Mouse (Mus musculus) CH12F3 (cell line): Measurements from ENCODE around the gene Lgi1.

Source experiments
- in situ Hi-C: fragments of 300-500 bp; cut with MboI; formaldehyde crosslinking; loops from 2 replicates; pipeline ENCODE4 v1.14.3; 2020; ENCODE audit warnings: low sequenced_read_pairs

Lgi1 gene

GRCm38 (mm10) chr19:38264505-38265500 is at the start of gene Lgi1:
Gene Lgi1 (plus strand): TSS chr19:38264536.
- in situ Hi-C loops = no loop called here

- in situ Hi-C loops = no loop called here
Observed at GRCm38 (mm10) chr19:38217696-38218095, 46.6 kb upstream of the Lgi1 start.

GRCm38 (mm10) chr19:38223356-38223904 is 40.9 kb upstream of the Lgi1 start:
- in situ Hi-C loops = no loop called here

DNA sequence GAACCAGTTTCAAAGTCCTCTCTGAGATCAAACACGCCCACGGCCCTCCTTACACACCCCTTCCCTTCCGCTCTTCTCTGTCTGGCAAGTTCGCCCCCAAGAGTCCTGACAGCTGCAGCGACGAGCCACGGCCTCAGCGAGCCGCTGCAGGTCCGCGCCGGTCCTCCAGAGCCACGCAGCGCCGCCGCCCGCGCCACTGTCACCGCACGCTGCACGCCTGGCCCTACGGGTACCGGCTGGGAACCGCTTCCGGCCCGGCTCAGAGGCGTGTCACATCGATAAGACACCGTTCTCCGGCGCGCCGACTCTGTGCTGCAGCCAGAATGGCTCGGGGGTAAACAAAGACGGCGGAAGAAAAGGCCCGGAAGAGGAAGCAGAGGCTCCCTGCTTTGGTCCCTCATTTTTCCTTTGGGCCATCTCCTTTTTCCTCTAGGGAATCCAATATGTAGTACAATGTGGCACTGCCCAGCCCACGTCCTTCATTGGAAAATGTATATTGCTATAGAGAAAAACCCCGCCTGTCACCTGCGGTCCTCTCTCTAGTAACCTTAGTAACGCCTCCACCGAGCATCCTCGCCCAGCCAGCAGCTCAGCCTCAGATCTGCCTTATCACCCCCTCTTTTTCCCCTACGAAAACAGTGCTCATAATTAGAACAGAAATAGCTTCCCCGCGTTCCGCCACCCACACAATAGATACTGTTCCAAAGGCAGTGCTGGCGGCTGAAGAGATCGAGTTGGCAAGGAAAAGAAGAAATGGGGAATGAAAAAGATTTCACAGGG is 40.2 kb upstream of the Lgi1 start, which contains the start of gene Fra10ac1:
Gene Fra10ac1 (minus strand): TSS at position 252 of the 780 bp plus-strand sequence.
- in situ Hi-C loops = no loop called here

- in situ Hi-C loops = no loop called here
Observed at GRCm38 (mm10) chr19:38224685-38225060, 39.7 kb upstream of the Lgi1 start.

- in situ Hi-C loops = no loop called here
Observed at GRCm38 (mm10) chr19:38228699-38229098, 35.6 kb upstream of the Lgi1 start.

DNA sequence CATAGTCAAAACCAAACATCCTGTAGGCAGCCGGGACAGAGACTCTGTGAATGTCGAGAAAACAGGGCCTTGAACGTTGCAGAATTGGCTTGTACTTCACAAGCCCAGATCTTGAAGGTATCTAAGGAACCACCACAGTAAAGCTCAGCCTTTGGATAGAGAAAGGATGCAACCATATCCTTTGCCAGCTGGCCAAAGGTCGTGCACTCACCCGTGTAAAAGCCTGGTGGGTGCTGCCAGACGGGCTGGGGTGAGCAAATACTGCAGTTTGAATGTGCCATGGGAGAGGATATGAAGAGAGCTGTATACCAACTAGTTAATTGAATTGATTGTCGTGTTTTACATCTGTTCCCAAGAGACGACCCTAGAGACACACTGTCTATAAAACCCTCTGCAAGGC is 32.2 kb upstream of the Lgi1 start:
- in situ Hi-C loops = no loop called here

GRCm38 (mm10) chr19:38232516-38232915 is 31.8 kb upstream of the Lgi1 start:
- in situ Hi-C loops = no loop called here

DNA sequence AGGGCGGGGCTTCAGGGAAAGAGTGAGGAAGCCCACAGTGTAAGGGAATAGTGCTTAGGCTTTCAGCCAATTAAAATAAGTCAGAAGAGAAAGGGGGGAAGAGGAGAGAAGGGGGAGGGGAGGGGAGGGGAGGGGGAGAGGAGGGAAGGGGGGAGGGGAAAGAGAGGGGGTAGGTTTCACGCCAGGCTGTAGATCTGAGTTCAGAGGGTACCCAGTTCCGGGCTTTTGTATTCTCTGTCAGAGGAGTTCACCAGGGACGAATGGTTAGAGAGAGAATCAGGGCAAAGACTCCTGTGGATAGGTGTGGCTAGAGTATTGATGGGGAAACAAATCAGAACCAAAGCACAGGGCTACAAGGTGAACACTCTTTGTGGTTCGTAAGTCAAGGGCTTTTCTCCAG is 27.8 kb upstream of the Lgi1 start:
- in situ Hi-C loops = no loop called here

DNA sequence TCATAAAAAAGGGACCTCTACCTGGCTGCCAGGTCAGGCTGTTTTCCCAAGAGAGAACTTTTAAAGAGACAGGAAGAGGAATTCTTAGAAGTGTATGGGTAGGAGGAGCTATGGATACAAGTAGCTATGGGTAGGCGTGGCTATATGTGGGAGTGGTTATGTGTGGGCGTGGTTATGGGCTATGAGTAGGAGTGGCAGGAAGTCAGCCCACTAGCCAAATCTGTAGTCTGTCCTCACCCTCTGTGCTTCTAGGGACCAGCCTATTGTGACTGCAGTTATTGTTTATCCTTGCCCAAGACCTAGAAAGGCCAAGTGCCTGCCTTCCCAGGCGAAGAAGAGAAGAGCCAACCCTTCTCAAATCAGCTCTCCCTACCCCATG is 26.5 kb upstream of the Lgi1 start:
- in situ Hi-C loops = no loop called here

- in situ Hi-C loops = no loop called here
Observed at GRCm38 (mm10) chr19:38238213-38238951, 26.0 kb upstream of the Lgi1 start.

- in situ Hi-C loops = no loop called here
Observed at GRCm38 (mm10) chr19:38242314-38242852, 22.0 kb upstream of the Lgi1 start.

GRCm38 (mm10) chr19:38244748-38245147 is 19.6 kb upstream of the Lgi1 start:
- in situ Hi-C loops = no loop called here

DNA sequence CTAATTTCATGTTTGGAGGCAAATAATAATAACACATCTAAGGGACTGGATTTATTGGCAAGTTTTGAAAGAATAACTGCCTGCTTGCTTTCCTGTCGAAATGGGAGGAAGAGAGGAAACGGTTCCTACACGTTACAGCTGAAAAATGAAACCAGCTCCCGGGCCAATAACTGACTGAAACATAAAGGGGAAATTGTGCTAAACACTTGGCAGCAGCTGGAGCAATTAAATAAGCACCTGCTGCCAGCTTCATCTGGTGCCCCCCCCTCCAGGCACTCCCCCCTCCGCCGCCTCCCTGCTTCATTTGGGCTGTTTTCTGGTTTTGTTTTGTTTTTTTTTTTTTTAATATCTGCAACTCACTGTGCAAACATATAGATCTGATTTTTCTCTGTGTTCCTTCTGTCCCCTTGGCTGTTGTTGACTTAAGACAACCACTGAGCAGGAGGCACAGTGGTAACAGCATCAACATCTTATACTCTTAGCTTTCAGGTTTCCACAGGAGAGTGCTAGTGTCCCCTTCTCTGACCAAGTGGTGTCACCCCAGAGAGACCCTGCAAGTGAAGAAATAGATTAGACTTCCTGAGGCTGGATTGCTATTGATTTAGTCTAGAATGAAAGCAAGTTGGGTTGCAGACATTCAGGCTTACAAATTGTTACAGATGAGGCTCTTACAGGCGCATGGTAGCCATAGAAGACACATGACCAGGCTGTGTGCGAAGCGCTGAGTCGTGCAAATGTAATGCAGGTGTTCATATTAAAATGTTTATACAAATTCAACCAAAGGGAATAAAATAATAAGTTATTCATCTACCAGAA is 18.8 kb upstream of the Lgi1 start:
- in situ Hi-C loops = no loop called here

DNA sequence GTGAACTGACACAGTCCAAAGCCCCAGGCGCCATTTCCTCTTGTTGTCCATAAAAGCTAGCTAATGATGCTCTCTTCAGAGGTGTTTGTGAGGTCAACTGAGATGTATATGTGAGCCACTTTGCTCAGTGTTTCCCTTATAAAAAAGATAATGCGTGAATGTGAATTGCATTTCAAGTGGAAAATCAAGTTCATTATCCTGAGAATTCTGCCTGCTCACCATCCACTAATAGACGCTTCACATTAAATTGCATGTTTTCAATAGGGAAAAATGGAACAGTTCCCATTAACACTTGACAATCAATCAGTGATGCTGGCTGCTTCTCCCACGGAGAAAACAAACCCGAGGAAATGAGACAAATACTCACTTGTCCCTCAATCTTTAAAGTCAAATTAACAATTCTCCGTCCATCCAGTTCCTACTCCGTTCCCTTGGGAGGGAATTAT is 18.1 kb upstream of the Lgi1 start:
- in situ Hi-C loops = no loop called here

GRCm38 (mm10) chr19:38249627-38250026 is 14.7 kb upstream of the Lgi1 start:
- in situ Hi-C loops = loop anchor here (10.0 kb wide), 1 partner anchor 105 kb away; no protein-coding TSS in a partner anchor

DNA sequence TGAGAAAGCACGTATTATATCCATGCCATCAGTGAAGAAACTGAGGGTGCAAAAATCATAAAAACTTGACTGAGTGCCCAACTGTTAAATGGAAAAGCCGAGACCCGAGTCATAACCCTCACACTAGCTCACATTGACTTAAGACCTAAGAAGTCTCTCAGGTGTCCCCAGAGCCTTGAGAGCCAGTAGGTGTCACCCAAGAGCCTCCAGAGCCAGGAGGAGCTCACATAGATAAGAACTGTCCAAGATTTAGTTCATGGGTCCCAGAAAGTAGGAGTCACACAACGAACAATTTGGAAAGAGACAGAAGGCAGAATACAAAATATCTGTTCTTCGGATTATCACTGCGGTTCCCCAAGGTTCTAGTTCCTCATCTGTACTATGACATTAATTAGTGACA is 10.5 kb upstream of the Lgi1 start:
- in situ Hi-C loops = loop anchor here (10.0 kb wide), 1 partner anchor 101 kb away; no protein-coding TSS in a partner anchor

GRCm38 (mm10) chr19:38258651-38259065 is 5.7 kb upstream of the Lgi1 start:
- in situ Hi-C loops = loop anchor here (10.0 kb wide), 1 partner anchor 96 kb away; no protein-coding TSS in a partner anchor

GRCm38 (mm10) chr19:38259436-38259835 is 4.9 kb upstream of the Lgi1 start:
- in situ Hi-C loops = loop anchor here (10.0 kb wide), 1 partner anchor 95 kb away; no protein-coding TSS in a partner anchor
